Mouse (Mus musculus) MEL (cell line): Measurements from ENCODE around the gene Rgs12. TPM values are rescaled to one million over a fixed set of nuclear protein-coding genes. Genes with fewer than 3 reads are reported as not detected.
A peak's percentile ranks its signal among the peaks of the same experiment; 100 is the strongest.

ENCODE experiments used
- DNase-seq: peaks from one replicate; pipeline ENCODE4 v3.0.0; 2011; ENCODE audit warnings: low read depth, low spot score
- H3K27ac ChIP-seq: 2 replicates; pipeline ENCODE4 v1.5.1; 2012; ENCODE audit warnings: low read depth, mild to moderate bottlenecking, control low read depth, low read length, moderate library complexity; ENCODE audit not compliant: control insufficient read depth
- H3K27me3 ChIP-seq, 2 experiments: fragments of 150-350 bp in 1 of 2; sonication (generic) in 1 of 2; 2 replicates each; pipeline ENCODE4 v1.6.1; 2012; ENCODE audit warnings: low read length in 2 of 2, mild to moderate bottlenecking in 2 of 2, improper control_type of control experiment in 1 of 2, moderate library complexity in 1 of 2; ENCODE audit not compliant: insufficient read depth in 2 of 2, control insufficient read depth in 1 of 2
- H3K36me3 ChIP-seq, 2 experiments: 2 replicates each; pipeline ENCODE4 v1.6.1; 2012 to 2014; ENCODE audit warnings: low read length in 2 of 2, improper control_type of control experiment in 1 of 2, inconsistent platforms in 1 of 2, mild to moderate bottlenecking in 1 of 2; ENCODE audit not compliant: insufficient read depth in 2 of 2, control insufficient read depth in 1 of 2
- H3K4me1 ChIP-seq, 2 experiments: fragments of 150-350 bp in 1 of 2; sonication (generic) in 1 of 2; 2 replicates each; pipeline ENCODE4 v1.6.1; 2012; ENCODE audit warnings: low read length in 2 of 2, improper control_type of control experiment in 1 of 2, mild to moderate bottlenecking in 1 of 2; ENCODE audit not compliant: insufficient read depth in 2 of 2, control insufficient read depth in 1 of 2
- H3K4me3 ChIP-seq, 2 experiments: fragments of 150-350 bp in 1 of 2; sonication (generic) in 1 of 2; 2 replicates each; pipeline ENCODE4 v1.5.1; 2012; ENCODE audit warnings: low read depth in 2 of 2, low read length in 2 of 2, mild to moderate bottlenecking in 2 of 2, moderate library complexity in 2 of 2, control low read depth in 1 of 2, improper control_type of control experiment in 1 of 2; ENCODE audit not compliant: control insufficient read depth in 1 of 2, insufficient read depth in 1 of 2
- H3K79me2 ChIP-seq: 2 replicates; pipeline ENCODE4 v1.6.1; 2012; ENCODE audit warnings: mild to moderate bottlenecking, low read length, moderate library complexity; ENCODE audit not compliant: control insufficient read depth, poor library complexity, insufficient read depth
- H3K9ac ChIP-seq: 2 replicates; pipeline ENCODE4 v1.6.1; 2012; ENCODE audit warnings: low read depth, mild to moderate bottlenecking, control low read depth, low read length, moderate library complexity; ENCODE audit not compliant: control insufficient read depth, poor library complexity, severe bottlenecking
- H3K9me3 ChIP-seq: fragments of 150-350 bp; sonication (generic); replicated peaks from 2 replicates; pipeline ENCODE4 v1.6.1; 2012; ENCODE audit warnings: mild to moderate bottlenecking, low read length, improper control_type of control experiment, moderate library complexity; ENCODE audit not compliant: insufficient read depth
- BHLHE40 ChIP-seq: IDR thresholded peaks from 2 replicates; pipeline ENCODE4 v1.6.1; 2012; ENCODE audit warnings: low read depth, mild to moderate bottlenecking, inconsistent platforms, low read length, improper control_type of control experiment, borderline replicate concordance
- CHD2 ChIP-seq: IDR thresholded peaks from 2 replicates; pipeline ENCODE4 v1.6.1; 2011; ENCODE audit warnings: low read length, improper control_type of control experiment
- E2F4 ChIP-seq: IDR thresholded peaks from 2 replicates; pipeline ENCODE4 v1.6.1; 2011; ENCODE audit warnings: low read depth, low read length, improper control_type of control experiment, borderline replicate concordance
- ELF1 ChIP-seq: IDR thresholded peaks from 2 replicates; pipeline ENCODE4 v1.6.1; 2014; ENCODE audit warnings: low read depth, mild to moderate bottlenecking, inconsistent platforms, low read length, improper control_type of control experiment, moderate library complexity
- GABPA ChIP-seq: IDR thresholded peaks from 2 replicates; pipeline ENCODE4 v1.6.1; 2012; ENCODE audit warnings: low read depth, mild to moderate bottlenecking, inconsistent platforms, low read length, improper control_type of control experiment, moderate library complexity
- GATA1 ChIP-seq: IDR thresholded peaks from 2 replicates; pipeline ENCODE4 v1.6.1; 2011; ENCODE audit warnings: low read depth, low read length, improper control_type of control experiment
- HCFC1 ChIP-seq: IDR thresholded peaks from 2 replicates; pipeline ENCODE4 v1.6.1; 2012; ENCODE audit warnings: low read depth, mild to moderate bottlenecking, inconsistent platforms, low read length, improper control_type of control experiment, moderate library complexity
- MAX ChIP-seq: IDR thresholded peaks from 2 replicates; pipeline ENCODE4 v1.6.1; 2011; ENCODE audit warnings: low read length, improper control_type of control experiment
- MXI1 ChIP-seq: IDR thresholded peaks from 2 replicates; pipeline ENCODE4 v1.6.1; 2011; ENCODE audit warnings: mild to moderate bottlenecking, low read depth, low read length, improper control_type of control experiment
- NELFE ChIP-seq: IDR thresholded peaks from 2 replicates; pipeline ENCODE4 v1.6.1; 2011; ENCODE audit warnings: low read depth, low read length, improper control_type of control experiment
- NRF1 ChIP-seq: IDR thresholded peaks from 2 replicates; pipeline ENCODE4 v1.6.1; 2014; ENCODE audit warnings: low read depth, mild to moderate bottlenecking, inconsistent platforms, low read length, improper control_type of control experiment, moderate library complexity; ENCODE audit not compliant: poor library complexity, insufficient read depth, severe bottlenecking
- TAL1 ChIP-seq: IDR thresholded peaks from 2 replicates; pipeline ENCODE4 v1.6.1; 2012; ENCODE audit warnings: mild to moderate bottlenecking, inconsistent platforms, low read length, moderate library complexity, mixed read lengths
- TBP ChIP-seq: IDR thresholded peaks from 2 replicates; pipeline ENCODE4 v1.8.0; 2011; ENCODE audit warnings: low read depth, low read length, improper control_type of control experiment
- TCF12 ChIP-seq: IDR thresholded peaks from 2 replicates; pipeline ENCODE4 v1.6.1; 2014; ENCODE audit warnings: low read depth, mild to moderate bottlenecking, inconsistent platforms, low read length, improper control_type of control experiment, moderate library complexity
- UBTF ChIP-seq: IDR thresholded peaks from 2 replicates; pipeline ENCODE4 v1.6.1; 2012; ENCODE audit warnings: low read depth, mild to moderate bottlenecking, inconsistent platforms, low read length, improper control_type of control experiment, moderate library complexity, borderline replicate concordance; ENCODE audit not compliant: insufficient read depth
- USF2 ChIP-seq, 2 experiments: IDR thresholded peaks; 2 replicates each; pipeline ENCODE4 v1.6.1; 2011 to 2012; ENCODE audit warnings: improper control_type of control experiment in 2 of 2, low read length in 2 of 2, borderline replicate concordance in 1 of 2, inconsistent platforms in 1 of 2, low read depth in 1 of 2, mild to moderate bottlenecking in 1 of 2; ENCODE audit not compliant: insufficient read depth in 1 of 2
- ZC3H11A ChIP-seq: IDR thresholded peaks from 2 replicates; pipeline ENCODE4 v1.6.1; 2012; ENCODE audit warnings: low read depth, mild to moderate bottlenecking, inconsistent platforms, low read length, improper control_type of control experiment
- polyA plus RNA-seq, 2 experiments: library from polyadenylated mRNA; stranded (reverse) in 1 of 2; unstranded in 1 of 2; fragments of >175 nt in 1 of 2; fragments of >200 nt in 1 of 2; gene quantifications; 2 replicates each; pipeline versions ENCODE4 v1.2.1 to v1.2.4; 2012; ENCODE audit warnings: low replicate concordance in 2 of 2, low read depth in 1 of 2; ENCODE audit not compliant: insufficient read length in 2 of 2, insufficient read depth in 1 of 2, missing spikeins in 1 of 2
- total RNA-seq: library from RNA; depleted of rRNA; stranded (reverse); fragments of 300-350 nt; gene quantifications from 2 replicates; pipeline ENCODE4 v1.2.3, GENCODE M21; 2012

The Rgs12 gene
- total and polyA plus RNA-seq, 3 experiments, result 11.9 to 15.4 TPM; not detected in 1

- Histone ChIP-seq H3K9ac (no peak overlapping the region), H3K4me1 (no peaks in the 10 kb centered on the region; a peak in 1 of 4 replicates)
Measured at GRCm38 (mm10) chr5:34907230-34907629, 42.0 kb upstream of the Rgs12 start.

GRCm38 (mm10) chr5:34907910-34908725, 41.1 kb upstream of the Rgs12 start, which contains the start of gene Msantd1:
Msantd1 (plus strand) TSS chr5:34908012.
- Histone ChIP-seq H3K36me3 (peaks cover 0 to 11% of the 10 kb centered on the region in 2 experiments; a peak in 2 of 4 replicates), H3K79me2 (no peaks in the 10 kb centered on the region), H3K4me3 (no peak within 1 kb of the TSS), H3K27ac (no peak within 1 kb of the TSS), H3K9me3 (no peaks in the 10 kb centered on the region), H3K27me3 (no peaks in the 10 kb centered on the region), H3K9ac (no peak within 1 kb of the TSS), H3K4me1 (no peaks in the 10 kb centered on the region; a peak in 1 of 4 replicates)
- peak; percentile 62 for DNase-seq
- TF ChIP-seq MAX, result no peak

More at GRCm38 (mm10) chr5:34907230-34907629, 42.0 kb upstream of the Rgs12 start:
- peaks cover 0 to 11% of the 10 kb centered on the region in 2 experiments; a peak in 2 of 4 replicates for H3K36me3 ChIP-seq
- TF ChIP-seq ZC3H11A (no peak), E2F4 (no peak), TCF12 (no peak), TBP (no peak), HCFC1 (no peak), NELFE (no peak), BHLHE40 (no peak), GATA1 (no peak), TAL1 (no peak), CHD2 (no peak), USF2 (IDR thresholded peaks at IDR 0.05; ENCODE audit: borderline replicate concordance in 1 of 2, insufficient read depth in 1 of 2, low read depth in 1 of 2, low read length in 2 of 2) (no peak), GABPA (no peak), MAX (no peak), ELF1 (no peak), UBTF (no peak), MXI1 (no peak), NRF1 (no peak)
- no peaks in the 10 kb centered on the region for H3K9me3 ChIP-seq
- H3K4me3 ChIP-seq, result no peak overlapping the region
- H3K79me2 ChIP-seq, result no peaks in the 10 kb centered on the region
- no peak for DNase-seq
- H3K27me3 ChIP-seq, result no peaks in the 10 kb centered on the region
- H3K27ac ChIP-seq, result no peak overlapping the region
